Mouse (Mus musculus) hindbrain, embryonic 10.5 days (tissue): Measurements from ENCODE around the gene Ptprn2. TPM values are rescaled to one million over a fixed set of nuclear protein-coding genes. Genes with fewer than 3 reads are reported as not detected.
A peak's percentile ranks its signal among the peaks of the same experiment; 100 is the strongest.

Source experiments
- DNase-seq: peaks from one replicate; pipeline ENCODE4 v3.0.0-alpha.2; 2017; ENCODE audit warnings: low spot score
- H3K27ac ChIP-seq: fragments of 300-500 bp; sonication (generic); 2 replicates; pipeline ENCODE4 v1.5.1; 2016; ENCODE audit warnings: mild to moderate bottlenecking, moderate library complexity
- H3K27me3 ChIP-seq: fragments of 300-500 bp; sonication (generic); 2 replicates; pipeline ENCODE4 v1.6.1; 2016; ENCODE audit warnings: mild to moderate bottlenecking; ENCODE audit not compliant: poor library complexity, insufficient read depth, severe bottlenecking
- H3K36me3 ChIP-seq: fragments of 300-500 bp; sonication (generic); 2 replicates; pipeline ENCODE4 v1.6.1; 2016; ENCODE audit warnings: mild to moderate bottlenecking, moderate library complexity
- H3K4me1 ChIP-seq: fragments of 300-500 bp; sonication (generic); replicated peaks from 2 replicates; pipeline ENCODE4 v1.6.1; 2016; ENCODE audit warnings: mild to moderate bottlenecking
- H3K4me3 ChIP-seq: fragments of 300-500 bp; sonication (generic); 2 replicates; pipeline ENCODE4 v1.5.1; 2016; ENCODE audit warnings: mild to moderate bottlenecking, moderate library complexity
- H3K9me3 ChIP-seq: fragments of 300-500 bp; sonication (generic); 2 replicates; pipeline ENCODE4 v1.6.1; 2016; ENCODE audit warnings: mild to moderate bottlenecking, moderate library complexity
- WGBS: fragments of 180-500 bp; shearing (Covaris S2); methylation state at CpG from one replicate; pipeline ENCODE4 v1.1.7; 2016; 5-methylcytosine and 5-hydroxymethylcytosine counted together
- polyA plus RNA-seq: library from polyadenylated mRNA; unstranded; fragments of >200 nt; fragmentation: Nextera tagmentation; extraction: Ambion mirVana; gene quantifications from 2 replicates; pipeline ENCODE4 v1.2.1, GENCODE M21; 2016

Ptprn2 gene
- polyA plus RNA-seq, 1 experiment from 2014 or later, result 6.4 TPM

DNA sequence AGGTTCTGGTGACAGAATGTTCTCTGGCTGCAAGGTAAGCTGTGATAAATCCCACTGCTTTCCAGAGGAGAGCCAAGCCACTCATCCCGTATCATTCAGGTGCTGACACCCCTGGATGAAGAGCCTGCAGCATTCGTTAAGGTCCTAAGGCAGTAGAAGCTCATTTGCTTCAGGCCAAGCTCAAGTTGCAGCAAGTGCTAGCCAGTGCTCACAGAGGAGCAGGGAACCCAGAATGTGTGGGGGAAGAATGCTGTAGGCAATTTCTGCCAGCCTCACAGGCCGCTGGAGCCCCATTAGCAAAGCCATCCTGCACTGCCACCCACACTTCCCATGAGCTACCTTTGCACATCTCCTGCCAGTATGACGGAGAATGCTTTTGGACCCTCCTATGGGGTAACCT is 706.5 kb downstream of the Ptprn2 start:
- Histone ChIP-seq H3K27ac (no peak overlapping the region), H3K36me3 (peaks cover 81% of the 10 kb centered on the region), H3K4me1 (peaks cover 51% of the 10 kb centered on the region), H3K4me3 (no peak overlapping the region), H3K9me3 (peaks cover 3% of the 10 kb centered on the region), H3K27me3 (no peaks in the 10 kb centered on the region)
- DNase-seq, result no peak
- WGBS, result 87% methylated on average over 4 of the region's 4 CpGs

DNA sequence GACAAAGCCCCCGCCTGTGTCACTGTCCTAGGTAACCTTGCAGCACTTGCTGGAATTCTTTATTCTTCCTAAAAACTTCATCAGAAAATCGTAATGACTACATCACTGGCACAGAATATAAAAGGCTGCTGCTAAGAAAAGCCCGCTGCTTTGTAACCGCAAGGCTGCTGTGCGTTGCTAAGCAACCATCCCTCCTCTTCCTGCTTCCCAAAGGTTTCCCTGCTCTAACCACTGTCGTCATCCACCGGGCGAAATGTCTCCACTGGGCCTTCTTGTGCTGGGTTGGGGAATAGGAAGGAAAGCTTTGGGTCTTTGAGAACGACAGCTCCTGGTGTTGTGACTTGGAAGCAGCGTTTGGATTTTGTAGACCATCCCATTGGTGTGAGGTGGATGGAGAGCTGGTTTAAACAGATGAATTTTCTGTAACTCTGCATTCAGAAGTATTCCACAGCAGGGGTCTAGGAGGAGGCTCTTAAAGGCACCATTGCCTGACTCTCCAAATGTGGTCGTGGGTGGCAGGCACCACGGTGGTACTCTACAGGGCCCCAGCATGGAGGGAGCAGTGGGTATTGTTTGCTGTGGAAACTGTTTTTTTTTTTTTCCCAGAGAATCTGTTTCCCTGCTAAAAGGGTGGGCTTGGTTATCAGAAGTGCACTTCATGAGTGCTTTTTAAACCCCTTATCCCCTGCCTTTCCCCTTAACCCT is 711.4 kb downstream of the Ptprn2 start:
- no peaks in the 10 kb centered on the region for H3K27me3 ChIP-seq
- H3K4me3 ChIP-seq, result peak overlapping the region; percentile 20; the same call in 1 of the 2 replicates
- peak; percentile 76 for DNase-seq
- WGBS, result 6% methylated on average over 12 of the region's 12 CpGs
- H3K27ac ChIP-seq, result peak overlapping the region; percentile 75
- no peaks in the 10 kb centered on the region for H3K9me3 ChIP-seq
- peaks cover 97% of the 10 kb centered on the region for H3K4me1 ChIP-seq
- peaks cover 56% of the 10 kb centered on the region for H3K36me3 ChIP-seq

DNA sequence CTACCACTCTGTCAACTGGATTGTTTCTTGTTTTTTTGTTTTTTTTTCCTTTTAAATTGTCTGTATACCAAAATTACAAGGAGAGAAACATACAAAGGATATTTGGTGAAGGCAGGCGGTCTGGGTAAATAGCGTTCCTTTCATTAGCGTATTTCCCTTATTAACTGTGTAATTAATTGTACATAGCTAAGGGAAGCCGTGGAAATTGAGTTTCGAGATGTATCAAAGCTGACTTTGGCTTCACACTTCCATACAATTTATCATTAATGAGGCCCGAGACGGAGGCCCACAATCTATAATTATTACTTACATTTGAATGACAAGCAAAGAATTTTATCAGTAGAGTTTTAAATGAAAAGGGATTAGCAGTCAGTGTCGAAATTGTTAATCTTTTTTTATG is 712.6 kb downstream of the Ptprn2 start:
- Histone ChIP-seq H3K4me1 (peaks cover 99% of the 10 kb centered on the region), H3K9me3 (no peaks in the 10 kb centered on the region), H3K4me3 (no peak overlapping the region), H3K27ac (no peak overlapping the region), H3K36me3 (peaks cover 51% of the 10 kb centered on the region), H3K27me3 (no peaks in the 10 kb centered on the region)
- no peak for DNase-seq
- 75% methylated on average over 8 of the region's 8 CpGs for WGBS

DNA sequence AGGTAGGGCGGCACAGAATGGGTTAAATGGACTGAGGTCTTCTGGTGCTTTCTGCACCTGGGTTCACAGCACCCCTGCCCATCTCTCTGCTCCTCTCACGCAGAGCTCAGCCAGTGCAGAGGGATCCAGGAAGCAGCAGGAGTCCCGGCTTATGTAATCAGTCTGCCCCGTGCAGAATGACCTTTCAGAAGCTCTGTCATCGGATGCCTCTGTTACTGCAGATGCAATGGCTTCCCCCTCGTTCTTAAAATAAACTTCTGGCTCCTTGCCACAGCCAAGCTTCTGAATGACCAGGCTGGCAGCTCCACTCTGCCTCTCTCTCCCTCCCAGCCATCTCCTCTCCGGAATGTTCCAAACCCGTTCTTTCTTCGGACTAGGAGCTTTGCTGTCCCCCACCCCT is 714.6 kb downstream of the Ptprn2 start:
- Histone ChIP-seq H3K27ac (peak overlapping the region; percentile 46), H3K27me3 (no peaks in the 10 kb centered on the region), H3K36me3 (peaks cover 49% of the 10 kb centered on the region), H3K9me3 (no peaks in the 10 kb centered on the region), H3K4me3 (no peak overlapping the region), H3K4me1 (peaks cover 96% of the 10 kb centered on the region)
- 24% methylated on average over 9 of the region's 9 CpGs for WGBS
- DNase-seq, result peak; percentile 46

DNA sequence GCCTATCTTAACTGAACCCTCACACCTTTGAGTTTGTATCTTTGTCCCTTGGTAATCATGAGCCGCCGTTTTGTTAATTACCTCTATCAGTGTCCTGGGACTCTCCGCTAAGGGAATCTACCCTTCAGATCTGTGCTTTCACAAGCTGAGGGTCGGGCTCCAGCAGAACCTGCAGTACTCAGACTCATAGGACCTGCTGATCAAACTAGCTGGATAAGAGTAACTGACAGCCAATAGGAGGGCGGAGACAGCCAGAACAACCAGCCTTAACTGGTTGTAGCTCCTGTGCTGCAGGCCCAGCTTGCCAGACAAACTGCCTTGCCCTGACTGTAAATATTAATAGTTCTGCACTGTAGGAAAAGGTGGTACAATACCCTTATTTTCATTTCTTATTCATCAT is 715.1 kb downstream of the Ptprn2 start:
- H3K36me3 ChIP-seq, result peaks cover 53% of the 10 kb centered on the region
- H3K27me3 ChIP-seq, result no peaks in the 10 kb centered on the region
- peak overlapping the region; percentile 46 for H3K27ac ChIP-seq
- H3K9me3 ChIP-seq, result no peaks in the 10 kb centered on the region
- DNase-seq, result peak; percentile 18
- 65% methylated on average over 5 of the region's 5 CpGs for WGBS
- H3K4me1 ChIP-seq, result peaks cover 91% of the 10 kb centered on the region
- no peak overlapping the region for H3K4me3 ChIP-seq

DNA sequence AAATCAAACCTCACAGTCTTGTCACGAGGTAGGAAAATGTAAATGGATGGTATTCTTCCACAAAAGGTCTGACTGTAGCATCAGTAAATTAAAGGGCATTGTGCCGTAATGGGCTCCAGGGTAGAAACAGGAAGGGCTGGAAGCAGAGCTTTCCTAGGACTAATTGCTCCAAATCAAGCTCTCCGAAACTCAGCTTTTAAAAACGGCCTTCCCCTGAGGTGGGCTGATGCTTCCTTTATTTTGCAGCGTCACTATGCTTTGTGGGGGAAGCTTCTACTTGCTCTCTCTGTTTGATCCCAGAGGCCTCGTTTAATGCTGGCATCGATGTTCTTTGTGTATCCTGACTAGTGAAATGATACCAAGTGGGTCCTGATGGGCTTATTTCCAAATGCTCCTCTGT is 718.0 kb downstream of the Ptprn2 start:
- Histone ChIP-seq H3K27ac (no peak overlapping the region), H3K4me3 (no peak overlapping the region), H3K9me3 (no peaks in the 10 kb centered on the region), H3K4me1 (peaks cover 62% of the 10 kb centered on the region), H3K27me3 (no peaks in the 10 kb centered on the region), H3K36me3 (peaks cover 81% of the 10 kb centered on the region)
- 69% methylated on average over 7 of the region's 7 CpGs for WGBS
- DNase-seq, result no peak

DNA sequence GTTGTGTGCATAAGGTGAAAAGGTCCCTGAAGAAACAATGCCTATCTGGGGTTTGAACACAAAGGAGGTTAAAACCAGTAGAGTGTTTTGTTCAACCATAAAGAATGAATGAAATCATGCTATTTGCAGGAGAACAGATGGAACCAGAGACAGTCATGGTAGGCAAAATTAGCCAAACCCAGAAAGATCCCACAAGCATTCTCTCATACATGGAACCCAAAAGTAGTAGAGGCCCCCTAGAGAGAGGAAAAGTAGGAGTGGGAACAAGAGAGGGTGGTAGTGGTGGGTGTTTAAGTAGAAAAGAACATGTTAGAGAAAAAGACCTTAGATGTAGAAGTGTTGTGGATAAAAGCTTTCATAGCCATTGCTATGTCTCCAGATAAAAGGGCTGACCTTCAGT is 719.4 kb downstream of the Ptprn2 start:
- no peak overlapping the region for H3K4me3 ChIP-seq
- DNase-seq, result no peak
- H3K27ac ChIP-seq, result no peak overlapping the region
- no peaks in the 10 kb centered on the region for H3K27me3 ChIP-seq
- peaks cover 48% of the 10 kb centered on the region for H3K4me1 ChIP-seq
- H3K36me3 ChIP-seq, result peaks cover 84% of the 10 kb centered on the region
- no peaks in the 10 kb centered on the region for H3K9me3 ChIP-seq

DNA sequence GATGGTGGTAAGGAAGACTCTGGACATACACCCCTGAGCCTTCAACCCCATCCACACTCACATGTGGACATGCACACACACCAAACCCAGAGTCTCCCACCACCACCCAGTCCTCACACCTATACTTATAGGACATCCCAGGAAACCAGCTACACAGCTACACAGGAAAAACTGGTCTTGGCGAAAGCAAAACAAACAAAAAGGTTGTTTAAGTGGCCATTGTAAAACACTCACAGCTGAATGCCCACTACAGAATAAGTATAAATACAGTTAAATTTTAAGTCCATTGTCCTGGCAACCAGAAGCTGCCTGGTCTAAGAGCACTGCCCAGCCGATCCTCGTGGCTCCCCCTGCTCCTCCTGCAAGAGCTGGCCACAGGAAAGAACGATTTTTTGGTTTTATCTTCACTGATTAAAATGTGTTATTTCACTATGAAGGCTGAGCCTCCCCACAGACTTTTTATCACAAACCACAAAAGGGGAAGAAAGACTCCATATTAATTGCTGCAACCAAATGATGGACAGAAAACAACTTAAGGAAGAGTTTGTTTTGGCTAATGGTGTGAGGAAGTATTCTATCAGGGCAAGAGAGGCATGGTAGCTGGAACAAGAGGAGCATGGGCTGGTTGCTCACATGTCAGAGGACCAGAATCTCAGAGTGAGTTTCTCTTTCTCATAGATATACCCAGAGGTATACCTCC is 722.1 kb downstream of the Ptprn2 start:
- H3K4me3 ChIP-seq, result no peak overlapping the region
- 87% methylated on average over 4 of the region's 4 CpGs for WGBS
- no peaks in the 10 kb centered on the region for H3K9me3 ChIP-seq
- peaks cover 95% of the 10 kb centered on the region for H3K36me3 ChIP-seq
- DNase-seq, result no peak
- H3K27ac ChIP-seq, result no peak overlapping the region
- H3K27me3 ChIP-seq, result no peaks in the 10 kb centered on the region
- H3K4me1 ChIP-seq, result peaks cover 21% of the 10 kb centered on the region

DNA sequence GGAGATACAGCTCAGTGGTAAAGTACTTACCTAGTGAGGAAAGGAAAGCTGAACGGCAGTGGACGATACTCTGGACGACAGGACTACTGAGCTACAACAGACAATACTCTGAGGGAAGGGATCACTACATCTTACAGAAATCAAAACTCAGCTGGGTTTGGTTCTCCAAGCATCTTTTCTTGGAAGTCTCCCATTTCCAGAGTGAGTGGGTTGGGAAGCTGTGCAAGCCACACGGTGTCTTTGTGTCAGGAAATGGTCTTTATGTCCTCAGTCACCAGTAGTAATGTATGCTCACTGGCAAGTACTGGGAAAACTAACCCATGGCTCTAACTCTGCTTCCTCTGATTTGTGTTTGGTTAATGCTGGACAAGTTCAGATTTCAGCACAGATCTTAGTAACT is 724.9 kb downstream of the Ptprn2 start:
- Histone ChIP-seq H3K27ac (no peak overlapping the region), H3K4me1 (no peaks in the 10 kb centered on the region), H3K9me3 (no peaks in the 10 kb centered on the region), H3K4me3 (no peak overlapping the region), H3K36me3 (peaks cover 99% of the 10 kb centered on the region), H3K27me3 (no peaks in the 10 kb centered on the region)
- WGBS, result 88% methylated on average over 4 of the region's 4 CpGs
- no peak for DNase-seq

DNA sequence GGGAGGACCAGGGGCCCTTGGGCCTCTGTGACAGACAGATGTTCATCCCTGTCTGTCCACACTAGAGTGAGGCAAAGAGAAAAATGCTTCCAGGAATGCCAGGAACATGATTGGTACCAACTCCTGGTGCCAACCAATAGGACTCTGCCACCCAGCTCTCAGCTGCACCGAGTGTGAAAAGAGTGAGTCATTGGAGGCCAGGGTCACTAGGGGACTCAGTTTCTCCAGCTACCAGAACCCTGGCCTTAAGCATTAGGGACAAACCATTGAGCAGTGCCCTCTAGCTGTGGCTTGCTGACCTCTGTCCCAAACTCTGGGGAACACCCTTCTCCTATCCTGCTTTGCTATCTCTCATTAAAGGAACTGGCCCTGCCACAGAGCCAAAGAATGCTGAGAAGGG is 728.0 kb downstream of the Ptprn2 start:
- WGBS, result 84% methylated on average over 1 of the region's 1 CpGs
- no peaks in the 10 kb centered on the region for H3K4me1 ChIP-seq
- H3K4me3 ChIP-seq, result no peak overlapping the region
- no peaks in the 10 kb centered on the region for H3K9me3 ChIP-seq
- peaks cover 100% of the 10 kb centered on the region for H3K36me3 ChIP-seq
- DNase-seq, result no peak
- no peaks in the 10 kb centered on the region for H3K27me3 ChIP-seq
- H3K27ac ChIP-seq, result no peak overlapping the region

DNA sequence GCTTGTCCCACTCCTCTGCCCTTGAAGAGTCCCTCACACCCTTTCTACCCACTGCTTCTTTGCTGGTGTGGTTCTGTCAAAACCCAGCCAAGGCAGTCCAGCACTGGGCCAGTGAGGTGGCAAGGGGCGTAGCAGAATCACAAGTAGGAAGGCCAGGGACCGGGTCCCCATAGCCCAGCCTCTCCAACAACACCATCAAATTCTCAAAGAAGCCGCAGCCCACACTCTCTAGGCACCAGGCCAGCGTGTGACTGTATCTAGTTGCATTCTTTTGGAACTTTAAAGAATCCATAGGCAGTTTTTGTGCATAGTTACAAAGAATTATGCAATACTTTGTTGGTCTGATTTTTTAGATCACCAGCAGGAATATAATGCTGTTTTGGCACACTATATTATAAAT is 728.8 kb downstream of the Ptprn2 start:
- H3K9me3 ChIP-seq, result no peaks in the 10 kb centered on the region
- no peak for DNase-seq
- WGBS, result 83% methylated on average over 4 of the region's 4 CpGs

DNA sequence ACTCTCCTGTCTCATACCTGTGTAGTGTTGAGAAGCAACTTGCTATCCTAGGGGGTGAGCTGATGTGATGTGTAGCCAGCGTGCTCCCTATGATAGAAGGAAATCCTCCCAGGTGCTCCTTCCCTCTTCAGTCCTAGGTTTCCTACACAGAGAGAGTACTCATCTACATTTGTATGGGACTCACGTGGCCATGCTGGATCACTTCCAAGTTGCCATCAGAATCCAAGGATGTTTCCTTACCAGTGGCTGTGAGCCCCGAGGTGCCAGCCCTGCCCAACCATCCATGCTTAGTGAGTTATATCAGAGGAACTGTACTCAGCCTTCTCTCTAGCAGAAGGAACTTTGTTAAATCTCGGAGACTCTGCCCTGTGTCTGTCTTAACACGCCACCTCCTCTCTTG is 729.4 kb downstream of the Ptprn2 start:
- H3K27me3 ChIP-seq, result no peaks in the 10 kb centered on the region
- no peak overlapping the region for H3K4me3 ChIP-seq
- no peaks in the 10 kb centered on the region for H3K9me3 ChIP-seq
- DNase-seq, result no peak
- H3K4me1 ChIP-seq, result no peaks in the 10 kb centered on the region
- H3K36me3 ChIP-seq, result peaks cover 100% of the 10 kb centered on the region
- WGBS, result 88% methylated on average over 5 of the region's 5 CpGs
- no peak overlapping the region for H3K27ac ChIP-seq

More for the DNA sequence above, 728.8 kb downstream of the Ptprn2 start:
- H3K36me3 ChIP-seq, result peaks cover 100% of the 10 kb centered on the region
- no peak overlapping the region for H3K4me3 ChIP-seq
- H3K27ac ChIP-seq, result no peak overlapping the region
- H3K27me3 ChIP-seq, result no peaks in the 10 kb centered on the region
- H3K4me1 ChIP-seq, result no peaks in the 10 kb centered on the region

DNA sequence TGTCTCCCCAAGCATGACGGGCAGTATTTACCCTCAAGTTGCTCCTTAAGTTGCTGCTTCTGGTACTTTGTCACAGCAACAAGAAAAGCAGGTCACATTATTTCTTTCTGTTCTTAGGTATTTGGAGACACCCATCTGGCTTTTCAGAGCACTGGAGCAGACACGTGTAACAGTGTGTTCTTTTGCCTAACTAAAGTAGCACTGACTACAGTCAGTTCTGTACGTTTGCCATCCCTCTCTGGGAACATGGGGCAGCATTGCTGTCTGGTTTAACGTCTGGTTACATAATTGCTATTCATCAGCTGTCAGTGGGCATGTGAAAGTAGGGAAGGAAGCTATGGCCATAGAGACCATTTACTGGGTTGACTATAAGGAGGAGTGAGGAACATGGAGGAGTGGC is 736.4 kb downstream of the Ptprn2 start:
- Histone ChIP-seq H3K36me3 (peaks cover 94% of the 10 kb centered on the region), H3K27me3 (no peaks in the 10 kb centered on the region), H3K4me1 (no peaks in the 10 kb centered on the region), H3K9me3 (no peaks in the 10 kb centered on the region), H3K27ac (no peak overlapping the region), H3K4me3 (no peak overlapping the region)
- DNase-seq, result no peak
- 89% methylated on average over 4 of the region's 4 CpGs for WGBS
